Mouse (Mus musculus) cerebellum, adult 2 months (tissue): ENCODE measurements around the gene Arhgef11.

Source experiments
- CTCF ChIP-seq: fragments of 200-500 bp; IDR thresholded peaks from 2 replicates; pipeline ENCODE4 v1.5.1; 2011; ENCODE audit warnings: low read depth, mild to moderate bottlenecking, control low read depth, low read length, moderate library complexity, borderline replicate concordance; ENCODE audit not compliant: insufficient read depth
- POLR2A ChIP-seq: fragments of 200-500 bp; IDR thresholded peaks from 2 replicates; pipeline ENCODE4 v1.6.1; 2011; ENCODE audit warnings: low read length, control low read depth, borderline replicate concordance; ENCODE audit not compliant: insufficient read depth

DNA sequence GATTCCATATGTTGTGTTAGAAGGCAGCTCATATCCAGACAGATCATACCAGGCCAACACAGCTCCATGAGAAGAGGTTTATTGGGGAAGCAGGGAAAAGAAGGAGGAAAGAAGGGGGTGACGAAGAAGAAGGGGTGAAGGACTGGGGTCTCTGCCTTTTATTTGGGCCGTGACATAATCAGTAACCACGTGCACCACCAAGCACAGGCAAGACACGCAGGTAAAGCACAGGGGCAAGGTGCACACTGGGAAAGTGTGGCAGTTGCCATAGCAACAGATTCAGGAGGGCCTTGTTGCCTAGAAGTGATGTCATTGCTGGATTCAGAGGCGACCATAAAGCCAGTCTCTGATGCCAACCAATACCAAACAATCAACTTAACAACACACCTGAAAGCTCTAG lies 23.6 kb upstream of the Arhgef11 start:
- no peak for TF ChIP-seq POLR2A
- no peak for TF ChIP-seq CTCF
